Mouse (Mus musculus) ES-Bruce4 (cell line): ENCODE measurements around the gene Cdkal1. TPM values are rescaled to one million over a fixed set of nuclear protein-coding genes. Genes with fewer than 3 reads are reported as not detected.

ENCODE experiments used
- H3K27ac ChIP-seq: 2 replicates; pipeline ENCODE4 v1.5.1; 2012; ENCODE audit warnings: low read length, inconsistent platforms; ENCODE audit not compliant: insufficient read depth
- H3K27me3 ChIP-seq: 2 replicates; pipeline ENCODE4 v1.6.1; 2012; ENCODE audit warnings: mild to moderate bottlenecking, low read length, inconsistent platforms; ENCODE audit not compliant: control insufficient read depth, poor library complexity, insufficient read depth, severe bottlenecking
- H3K36me3 ChIP-seq: 2 replicates; pipeline ENCODE4 v1.6.1; 2012; ENCODE audit warnings: inconsistent platforms, mild to moderate bottlenecking, low read length, moderate library complexity; ENCODE audit not compliant: control insufficient read depth, poor library complexity, insufficient read depth, severe bottlenecking
- H3K4me1 ChIP-seq: one replicate; pipeline ENCODE4 v1.8.1; 2011; ENCODE audit warnings: low read length; ENCODE audit not compliant: control insufficient read depth, insufficient read depth
- H3K4me3 ChIP-seq: 2 replicates; pipeline ENCODE4 v1.5.1; 2011; ENCODE audit warnings: low read depth, mild to moderate bottlenecking, low read length
- H3K9ac ChIP-seq: 2 replicates; pipeline ENCODE4 v1.6.1; 2012; ENCODE audit warnings: low read depth, mild to moderate bottlenecking, inconsistent platforms; ENCODE audit not compliant: poor library complexity, severe bottlenecking
- H3K9me3 ChIP-seq: replicated peaks from 2 replicates; pipeline ENCODE4 v1.6.1; 2012; ENCODE audit warnings: mild to moderate bottlenecking, low read length, inconsistent platforms; ENCODE audit not compliant: control insufficient read depth, poor library complexity, insufficient read depth, severe bottlenecking
- CTCF ChIP-seq: IDR thresholded peaks from one replicate; pipeline ENCODE4 v1.8.1; 2011; ENCODE audit warnings: low read depth, low read length
- EP300 ChIP-seq: IDR thresholded peaks from 2 replicates; pipeline ENCODE4 v1.6.1; 2011; ENCODE audit warnings: low read depth, low read length; ENCODE audit not compliant: insufficient read depth
- POLR2A ChIP-seq: IDR thresholded peaks from one replicate; pipeline ENCODE4 v1.8.1; 2011; ENCODE audit warnings: low read length; ENCODE audit not compliant: insufficient read depth
- polyA plus RNA-seq: library from polyadenylated mRNA; stranded (reverse); fragments of >200 nt; gene quantifications from 2 replicates; pipeline ENCODE4 v1.2.4, GENCODE M21; 2011; ENCODE audit warnings: low read depth; ENCODE audit not compliant: missing spikeins, insufficient read depth, insufficient read length

Cdkal1 gene
- polyA plus RNA-seq, 1 experiment: 43.4 TPM

DNA sequence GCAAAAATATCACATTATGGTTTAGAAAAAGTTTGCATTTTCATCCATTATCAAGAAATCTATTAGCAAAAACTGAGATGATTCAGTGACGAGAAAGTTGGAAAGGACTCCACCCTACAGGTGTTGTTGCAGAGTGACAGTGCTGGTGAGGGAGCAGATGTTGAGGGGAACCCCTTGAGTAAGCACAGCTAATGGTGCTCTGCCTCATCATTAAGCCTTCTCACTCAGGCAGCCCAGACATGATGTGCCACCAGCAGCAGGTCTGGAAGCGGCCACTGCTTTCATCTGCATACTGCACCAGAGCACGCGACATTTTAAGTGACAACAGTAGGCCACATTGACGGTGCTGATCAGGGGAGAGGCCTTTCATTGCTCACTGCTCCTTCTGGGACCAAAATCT lies 264.8 kb downstream of the Cdkal1 start:
- Histone ChIP-seq H3K9me3 (peaks cover 12% of the 10 kb centered on the region), H3K9ac (no peak overlapping the region), H3K4me3 (no peak overlapping the region), H3K36me3 (no peaks in the 10 kb centered on the region; the same call in 1 of the 2 replicates), H3K27ac (no peak overlapping the region), H3K27me3 (no peaks in the 10 kb centered on the region), H3K4me1 (no peaks in the 10 kb centered on the region)
- TF ChIP-seq EP300: no peak
- TF ChIP-seq POLR2A: no peak
- no peak for TF ChIP-seq CTCF

DNA sequence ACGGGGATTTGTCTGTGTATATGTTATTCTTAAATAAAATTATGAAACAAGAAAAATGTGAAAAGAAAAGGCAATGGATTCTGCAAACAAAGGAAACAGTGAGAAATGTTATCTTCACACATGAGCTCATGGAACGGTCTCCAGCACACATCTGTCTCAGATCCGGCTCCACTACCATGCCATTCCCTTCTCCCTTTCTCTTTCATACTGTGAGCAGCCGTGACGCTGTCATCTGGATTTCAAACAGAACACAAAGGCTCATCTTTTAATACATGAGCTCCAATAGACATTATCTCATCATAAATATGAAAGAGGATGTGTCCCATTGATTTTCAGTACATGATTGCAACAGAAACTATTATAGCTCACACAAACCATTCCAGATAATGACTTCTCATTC lies 265.3 kb downstream of the Cdkal1 start:
- TF ChIP-seq EP300 (no peak), POLR2A (no peak)
- no peak overlapping the region for H3K9ac ChIP-seq
- no peak overlapping the region for H3K27ac ChIP-seq
- no peaks in the 10 kb centered on the region for H3K4me1 ChIP-seq
- no peaks in the 10 kb centered on the region; the same call in 1 of the 2 replicates for H3K36me3 ChIP-seq
- H3K9me3 ChIP-seq: peaks cover 12% of the 10 kb centered on the region
- no peaks in the 10 kb centered on the region for H3K27me3 ChIP-seq
- no peak overlapping the region for H3K4me3 ChIP-seq

DNA sequence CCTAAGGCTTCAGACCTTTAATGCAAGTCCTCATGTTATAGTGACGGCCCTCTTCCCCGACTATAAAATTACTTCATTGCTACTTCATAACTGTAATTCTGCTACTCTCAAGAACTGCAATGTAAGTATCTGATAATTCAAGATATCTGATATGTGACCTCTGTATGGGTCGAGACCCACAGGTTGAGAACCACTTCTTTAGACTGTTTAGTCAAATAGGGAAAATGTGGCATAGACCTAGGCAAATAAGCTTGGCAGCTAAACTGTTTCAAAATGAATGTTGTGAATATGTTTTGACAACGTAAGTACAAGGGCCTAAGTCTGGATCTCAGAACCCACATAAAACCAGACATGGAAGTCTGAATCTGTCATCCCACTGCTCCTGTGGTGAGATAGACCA lies 266.8 kb downstream of the Cdkal1 start:
- Histone ChIP-seq H3K36me3 (no peaks in the 10 kb centered on the region; the same call in 1 of the 2 replicates), H3K9ac (no peak overlapping the region), H3K4me1 (no peaks in the 10 kb centered on the region), H3K27me3 (no peaks in the 10 kb centered on the region), H3K9me3 (peaks cover 12% of the 10 kb centered on the region), H3K27ac (no peak overlapping the region), H3K4me3 (no peak overlapping the region)
- TF ChIP-seq EP300 (no peak), CTCF (no peak), POLR2A (no peak)

DNA sequence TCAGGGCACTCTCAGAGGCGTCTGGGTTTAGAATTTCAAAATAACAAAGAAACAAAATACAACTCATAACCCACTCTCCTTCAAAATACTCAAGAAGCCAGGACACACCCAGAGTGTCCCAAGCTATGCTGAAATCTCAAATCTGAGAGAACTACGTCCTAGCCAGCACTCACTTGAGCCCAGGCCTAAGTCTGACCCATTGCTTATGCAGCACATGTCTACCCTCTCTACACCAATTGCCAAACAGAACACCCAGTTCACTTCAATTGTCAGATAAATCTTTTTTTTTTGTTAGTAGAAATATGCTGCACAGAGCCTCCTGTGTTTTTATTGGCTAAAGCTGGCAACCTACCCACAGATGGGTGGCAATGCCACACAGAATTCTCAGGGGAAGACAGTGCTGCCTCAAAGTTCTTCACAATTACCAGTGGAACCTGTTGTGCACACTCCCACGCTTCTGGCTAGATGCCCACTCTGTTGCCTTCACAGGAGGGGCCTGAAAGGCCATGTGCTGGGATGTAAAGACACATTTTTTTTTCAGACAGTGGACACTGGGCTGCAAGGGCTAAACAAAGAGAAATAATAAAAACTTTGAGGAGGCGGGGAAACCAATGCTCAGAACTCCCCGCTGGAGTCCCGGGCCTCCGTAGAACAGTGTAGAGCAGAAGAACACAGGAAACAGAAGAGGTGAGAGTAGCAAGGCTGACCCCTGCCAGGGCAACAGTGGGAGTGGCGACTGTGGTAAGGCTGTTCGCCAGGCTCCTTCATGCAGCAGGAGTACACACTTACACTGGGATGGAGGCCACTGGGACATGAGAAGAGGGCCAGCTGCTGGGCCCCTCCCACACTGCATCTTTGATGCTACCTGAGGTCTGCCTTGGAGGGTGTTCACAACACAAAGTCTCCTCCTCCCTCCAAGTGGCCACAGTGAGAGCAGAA lies 273.4 kb downstream of the Cdkal1 start:
- no peak overlapping the region for H3K4me3 ChIP-seq
- H3K27ac ChIP-seq: no peak overlapping the region
- H3K4me1 ChIP-seq: no peaks in the 10 kb centered on the region
- no peak overlapping the region for H3K9ac ChIP-seq
- no peaks in the 10 kb centered on the region for H3K27me3 ChIP-seq
- no peaks in the 10 kb centered on the region for H3K9me3 ChIP-seq
- TF ChIP-seq POLR2A (no peak), EP300 (no peak), CTCF (no peak)
- H3K36me3 ChIP-seq: no peaks in the 10 kb centered on the region

DNA sequence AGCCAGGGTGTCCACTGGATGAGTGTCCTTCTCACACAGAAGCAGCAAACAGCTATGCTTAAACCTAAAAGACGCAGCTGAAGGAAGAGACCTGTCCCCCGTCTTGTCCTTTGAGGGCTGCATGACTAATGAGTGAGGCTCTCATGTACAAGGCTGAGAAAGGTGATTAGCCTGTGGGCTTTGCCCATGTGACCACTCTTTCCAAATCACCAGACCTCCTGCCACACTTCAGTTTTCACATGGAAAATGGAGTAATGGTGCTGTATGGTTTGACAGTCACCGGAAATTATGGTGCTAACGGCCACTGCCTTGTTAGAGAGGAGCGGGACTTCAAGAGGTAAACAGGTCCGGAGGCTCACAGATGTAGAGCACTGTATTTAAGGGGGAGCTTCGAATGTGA lies 274.7 kb downstream of the Cdkal1 start:
- Histone ChIP-seq H3K27me3 (no peaks in the 10 kb centered on the region), H3K9me3 (no peaks in the 10 kb centered on the region), H3K4me1 (no peaks in the 10 kb centered on the region), H3K36me3 (no peaks in the 10 kb centered on the region), H3K9ac (no peak overlapping the region), H3K4me3 (no peak overlapping the region), H3K27ac (no peak overlapping the region)
- TF ChIP-seq CTCF: no peak

DNA sequence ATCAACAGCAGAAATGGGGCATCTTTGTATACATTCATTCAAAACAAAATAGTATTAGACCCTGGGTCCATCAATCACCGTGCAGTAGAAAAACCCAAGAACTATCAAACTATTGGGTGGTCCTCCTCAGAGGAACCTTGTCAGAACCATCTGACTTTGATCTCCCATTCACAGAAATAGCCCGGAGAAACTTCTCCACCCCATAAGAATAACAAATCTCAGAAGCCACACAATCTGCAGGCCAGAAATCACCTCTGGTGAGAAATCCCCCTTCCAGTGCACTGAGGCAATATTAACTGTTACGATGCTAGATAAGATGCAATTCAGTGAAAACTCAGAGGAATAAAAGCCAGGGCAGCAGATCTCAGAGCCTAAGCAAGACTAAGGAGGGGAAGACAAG lies 275.5 kb downstream of the Cdkal1 start:
- H3K4me3 ChIP-seq: no peak overlapping the region
- H3K27ac ChIP-seq: no peak overlapping the region
- H3K4me1 ChIP-seq: no peaks in the 10 kb centered on the region
- H3K9me3 ChIP-seq: no peaks in the 10 kb centered on the region
- no peaks in the 10 kb centered on the region for H3K27me3 ChIP-seq
- H3K9ac ChIP-seq: no peak overlapping the region
- no peaks in the 10 kb centered on the region for H3K36me3 ChIP-seq
- TF ChIP-seq CTCF (no peak), EP300 (no peak), POLR2A (no peak)
